Mouse (Mus musculus): ENCODE results near the gene Cep162.

Cep162 gene

DNA sequence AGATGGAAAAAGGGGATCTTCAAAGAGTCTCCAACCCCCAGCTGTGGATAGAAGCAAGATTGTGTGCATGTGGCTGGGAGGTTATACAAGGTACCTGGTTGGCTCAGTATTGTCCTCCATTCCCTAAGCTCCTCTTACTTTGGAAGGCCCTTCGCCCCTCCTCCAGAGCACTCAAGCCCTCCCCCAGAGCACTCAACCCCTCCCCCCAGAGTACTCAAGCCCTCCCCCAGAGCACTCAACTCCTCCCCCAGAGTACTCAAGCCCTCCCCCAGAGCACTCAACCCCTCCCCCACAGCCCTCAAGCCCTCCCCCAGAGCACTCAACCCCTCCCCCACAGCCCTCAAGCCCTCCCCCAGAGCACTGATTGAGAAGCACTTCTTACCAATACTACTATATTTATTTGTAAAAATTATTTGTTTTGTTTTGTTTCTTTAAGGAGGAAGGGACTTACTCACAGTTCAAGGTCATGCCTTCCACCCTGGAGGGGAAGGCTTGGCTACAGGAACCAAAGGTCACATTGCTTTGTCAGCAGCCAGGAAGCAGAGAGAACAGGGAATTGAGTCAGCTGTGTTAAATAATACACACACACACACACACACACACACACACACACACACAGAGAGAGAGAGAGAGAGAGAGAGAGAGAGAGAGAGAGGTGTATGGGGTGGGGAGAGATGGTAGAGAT is 102.6 kb downstream of the Cep162 start:
- WGBS, result 100% methylated on average over 1 of the region's 1 CpGs

DNA sequence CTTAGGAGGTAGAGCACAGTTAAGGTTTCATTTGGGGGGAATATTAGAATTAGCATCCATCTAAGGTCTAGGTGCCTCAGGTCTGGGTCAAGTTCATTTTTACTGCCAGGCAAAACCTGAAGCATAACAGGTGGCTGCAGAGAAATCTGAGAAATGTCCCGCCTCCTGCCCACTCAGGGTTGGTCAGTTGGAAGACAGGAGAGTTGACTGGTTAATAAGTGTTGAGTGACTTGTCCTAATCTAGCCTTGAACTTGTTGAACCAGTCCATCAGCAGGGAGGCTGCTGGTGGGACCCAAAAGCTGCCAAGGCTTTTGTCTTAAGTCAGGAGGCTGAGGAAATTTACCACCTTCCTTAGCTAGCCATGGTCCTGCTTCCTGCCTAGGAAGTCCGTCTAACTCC is 107.4 kb downstream of the Cep162 start:
- 89% methylated on average over 2 of the region's 2 CpGs for WGBS

DNA sequence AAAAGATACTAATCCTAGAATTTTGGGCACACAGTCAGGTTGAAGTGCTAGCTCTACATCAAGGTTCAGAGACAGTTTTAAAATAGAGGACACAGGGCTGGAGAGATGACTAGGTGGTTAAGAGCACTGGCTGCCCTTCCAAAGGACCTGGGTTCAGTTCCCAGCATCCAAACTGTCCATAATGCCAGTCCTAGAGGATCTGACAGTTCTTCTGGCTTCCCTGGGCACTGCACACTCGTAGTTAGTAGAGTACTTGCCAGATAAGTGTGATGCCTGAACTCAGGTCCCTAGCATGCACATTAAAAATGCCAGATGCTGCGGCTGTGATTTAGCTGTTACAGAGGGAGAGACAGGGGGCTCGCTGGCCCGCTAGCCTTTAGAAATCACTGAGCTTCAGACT is 108.9 kb downstream of the Cep162 start:
- WGBS, result 92% methylated on average over 4 of the region's 4 CpGs

DNA sequence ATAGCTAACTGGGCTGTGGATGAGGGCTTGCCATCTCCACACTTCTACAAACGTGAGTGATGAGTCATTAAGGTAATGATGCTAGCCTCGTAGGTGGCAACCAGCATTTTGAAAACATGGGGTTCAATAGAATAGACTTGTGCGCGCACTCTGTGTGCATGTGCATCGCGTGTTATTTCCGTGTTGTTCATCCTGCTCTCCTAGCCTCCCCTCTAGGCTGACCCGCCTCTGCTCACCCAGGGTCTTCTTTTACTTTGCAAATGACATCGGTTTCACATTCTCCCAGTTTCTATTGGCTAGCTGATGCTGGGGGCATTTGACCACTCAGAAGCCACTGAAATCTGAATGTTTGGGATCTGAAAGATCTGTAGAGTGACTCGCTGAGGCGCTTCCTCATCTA is 109.7 kb downstream of the Cep162 start:
- WGBS, result 58% methylated on average over 11 of the region's 11 CpGs

DNA sequence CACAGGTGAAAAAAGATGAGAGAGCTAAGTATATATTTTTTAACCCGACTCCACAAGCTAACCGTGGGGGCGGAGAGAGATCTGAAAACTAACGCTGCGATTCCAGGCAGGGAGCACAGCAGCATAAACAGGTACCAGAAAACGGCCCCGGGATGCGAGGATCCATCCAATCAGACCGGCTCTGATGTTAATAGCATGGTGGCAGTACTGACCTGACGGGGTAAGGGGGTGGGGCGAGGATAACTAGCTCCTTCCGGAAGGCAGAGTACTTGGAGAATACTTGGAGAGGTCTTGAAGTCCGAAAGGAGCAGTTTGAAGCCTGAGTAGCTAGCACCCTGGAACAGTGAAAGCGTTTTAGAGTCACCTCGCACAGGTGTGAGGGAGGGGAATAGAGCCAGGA is 110.2 kb downstream of the Cep162 start:
- 9% methylated on average over 15 of the region's 15 CpGs for WGBS

DNA sequence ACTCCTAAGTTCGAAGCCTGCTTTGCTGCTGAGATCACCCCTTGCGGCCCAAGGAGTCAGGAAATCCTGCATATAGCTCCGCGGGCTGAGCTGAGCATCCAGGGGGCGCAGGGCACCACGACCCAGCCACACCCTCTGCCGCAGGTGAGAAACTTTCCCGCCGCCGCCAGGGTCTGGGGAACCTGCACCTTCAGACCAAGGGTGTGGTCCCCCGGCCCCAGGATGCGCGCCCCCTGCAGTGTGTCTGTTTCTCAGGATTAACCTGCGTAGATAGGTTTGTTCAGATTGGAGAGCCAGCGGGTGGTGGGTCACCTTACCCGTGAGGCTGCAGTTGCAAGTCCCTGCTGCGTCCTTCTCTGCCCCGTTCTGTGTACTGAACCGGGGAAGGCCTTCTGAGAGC is 110.8 kb downstream of the Cep162 start:
- 2% methylated on average over 19 of the region's 19 CpGs for WGBS

DNA sequence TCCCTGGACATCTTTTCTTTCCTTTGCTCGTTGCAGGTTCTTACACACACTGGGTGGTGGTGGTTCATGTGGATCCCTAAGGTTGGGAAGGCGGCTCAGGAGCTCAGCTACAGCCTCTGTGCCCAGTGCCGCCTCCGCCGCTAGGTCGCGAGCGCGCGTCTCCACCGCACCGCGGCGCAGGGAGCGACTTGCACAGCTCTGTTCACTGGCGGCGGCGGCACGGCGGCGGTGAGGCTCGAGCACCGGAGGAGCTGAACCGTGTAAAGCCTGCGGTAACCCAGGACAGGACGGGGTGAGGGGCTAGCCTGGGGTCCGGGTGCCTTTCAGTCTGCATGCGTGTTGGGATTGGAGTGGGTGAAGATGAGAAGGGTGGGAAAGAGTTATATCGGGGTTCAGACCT is 111.2 kb downstream of the Cep162 start, which contains the start of gene Mrap2:
Gene Mrap2 (plus strand): TSS at position 201 of the 400 bp plus-strand sequence.
- under 1% methylated on average over 29 of the region's 29 CpGs for WGBS

DNA sequence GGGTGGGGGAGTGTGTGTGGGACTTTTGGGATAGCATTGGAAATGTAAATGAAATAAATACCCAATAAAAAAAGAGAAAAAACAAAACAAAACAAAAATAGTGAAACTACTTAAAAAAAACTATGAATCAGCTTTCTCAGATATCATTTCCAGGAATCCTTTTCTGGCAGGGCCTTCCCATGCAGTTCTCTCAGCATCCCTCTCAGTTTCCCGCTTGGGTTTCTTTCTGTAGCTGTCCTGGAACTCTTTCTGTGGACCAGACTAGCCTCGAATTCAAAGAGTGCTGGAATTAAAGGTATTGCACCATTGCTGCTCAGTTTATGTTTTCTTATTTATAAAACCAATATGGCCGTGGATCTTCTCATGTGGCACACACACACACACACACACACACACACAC is 112.3 kb downstream of the Cep162 start:
- WGBS, result 61% methylated on average over 3 of the region's 3 CpGs
